Mouse (Mus musculus): ENCODE results near the gene Dock11.

GRCm38 (mm10) chrX:36047451-36047850 is 158.8 kb downstream of the Dock11 start:
- no peak for TF ChIP-seq CTCF (IDR thresholded peaks at IDR 0.05; ENCODE audit: control insufficient read depth, insufficient read depth, insufficient replicate concordance, low read depth, low read length)
- no peak for TF ChIP-seq POLR2A (IDR thresholded peaks at IDR 0.05; ENCODE audit: control insufficient read depth, low read depth, low read length)
